Mouse (Mus musculus) heart, adult 8-10 months (tissue): ENCODE data around the gene Antxr1. TPM values are rescaled to one million over a fixed set of nuclear protein-coding genes. Genes with fewer than 3 reads are reported as not detected.

Experiments used
- DNase-seq: peaks from one replicate; pipeline ENCODE4 v3.0.0; 2022; ENCODE audit warnings: low spot score
- total RNA-seq, 4 experiments: library from RNA; stranded (reverse); gene quantifications; 2 replicates each; pipeline ENCODE4 v1.2.4; 2022

Antxr1 gene
- total RNA-seq, 4 experiments from 2014 or later: 5.6 to 6.6 (median 6.0) TPM

DNA sequence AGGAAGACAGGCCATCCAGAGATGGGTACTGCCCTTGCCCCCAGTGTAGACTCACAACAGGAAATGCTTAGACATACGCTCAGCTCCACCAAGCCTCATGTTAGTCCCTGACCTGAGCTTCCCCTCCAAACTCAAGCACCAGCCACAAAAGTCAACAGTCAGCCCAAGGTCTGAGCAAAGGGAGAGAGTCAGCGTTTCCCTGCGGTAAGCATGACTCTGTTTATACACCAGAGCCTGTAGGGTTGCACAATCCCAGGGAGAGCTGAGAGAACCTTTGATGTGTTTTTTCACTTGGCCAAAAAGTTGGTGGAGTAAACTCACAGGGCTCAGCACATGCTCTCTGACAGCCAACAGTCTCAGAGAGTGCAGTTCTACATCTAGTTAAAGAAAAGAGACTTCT lies 145.9 kb downstream of the Antxr1 start:
- DNase-seq: no peak

DNA sequence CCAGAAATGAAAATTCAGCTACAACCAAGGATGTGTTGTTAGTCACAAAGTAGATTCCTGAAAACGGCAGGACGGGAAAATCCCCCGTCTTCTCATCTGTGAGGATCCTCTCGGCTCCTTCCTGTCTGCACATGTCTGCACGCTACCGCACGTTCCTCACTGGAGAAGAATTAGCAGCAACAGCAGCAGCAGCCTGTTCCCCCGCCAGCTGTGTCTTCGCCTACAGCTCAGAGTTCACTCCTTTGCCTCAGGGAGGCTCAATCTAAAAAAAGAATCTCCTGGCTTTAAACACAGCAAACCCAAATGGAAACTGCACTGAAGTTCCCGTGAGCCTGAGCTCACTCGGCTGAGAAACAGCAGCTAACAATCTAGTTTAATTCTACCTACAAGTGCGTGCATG lies 148.6 kb downstream of the Antxr1 start:
- peak; percentile 32 for DNase-seq

DNA sequence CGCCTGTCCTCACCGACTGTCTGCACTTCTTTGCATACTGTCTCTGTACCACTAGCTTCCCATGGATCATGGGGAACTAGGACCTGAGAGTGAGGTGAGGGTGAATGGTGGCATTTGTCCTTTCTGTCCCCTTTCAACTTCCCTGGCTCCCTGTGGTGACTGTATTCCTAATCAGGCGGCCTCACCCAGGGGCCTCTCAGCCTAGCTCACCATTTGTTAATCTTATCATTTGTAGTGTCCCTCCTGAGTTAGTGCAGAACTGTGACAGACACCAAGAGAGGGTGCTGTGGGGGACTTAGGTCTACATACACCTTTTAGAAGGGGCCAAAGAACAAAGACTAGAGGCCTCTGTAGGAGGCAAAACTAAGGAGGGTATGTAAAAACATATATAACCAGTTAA lies 151.2 kb downstream of the Antxr1 start:
- no peak for DNase-seq

DNA sequence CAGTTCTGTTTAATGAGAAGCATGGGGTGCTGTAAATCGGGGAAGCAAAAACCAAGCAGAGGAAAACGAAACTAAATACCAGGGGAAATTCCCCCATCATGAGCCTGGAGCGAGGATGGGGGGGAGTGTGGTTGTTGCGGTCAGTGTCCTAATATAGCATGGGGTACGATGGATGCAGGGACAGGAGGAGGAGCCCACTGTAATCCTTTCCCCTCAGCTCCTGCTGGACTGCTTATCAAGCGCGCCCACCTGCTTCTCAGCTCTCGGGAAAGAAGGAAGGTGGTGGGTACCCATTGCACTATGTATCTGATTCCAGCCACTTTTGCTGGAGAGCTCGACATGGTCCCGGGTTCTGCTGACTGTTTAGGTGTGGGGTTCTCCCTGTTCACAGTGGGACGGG lies 151.6 kb downstream of the Antxr1 start:
- DNase-seq: no peak

DNA sequence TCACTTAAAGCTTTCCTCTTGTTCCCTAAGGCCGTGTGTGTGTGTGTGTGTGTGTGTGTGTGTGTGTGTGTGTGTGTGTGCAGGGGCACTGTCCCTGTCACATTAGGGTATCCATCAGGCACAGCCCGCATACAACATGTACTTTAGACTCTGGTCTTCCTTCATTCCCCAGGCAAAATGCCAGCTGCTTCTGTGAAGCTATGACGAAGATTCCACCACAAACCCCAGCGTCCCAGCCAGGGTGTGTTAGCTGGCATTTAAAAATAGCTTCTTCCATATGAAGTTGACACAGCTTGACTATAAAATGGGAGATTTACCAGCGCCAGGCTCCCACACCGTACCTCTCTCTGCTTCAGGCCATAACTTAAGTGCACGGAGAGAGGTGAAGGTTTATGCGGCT lies 152.5 kb downstream of the Antxr1 start:
- peak; percentile 49 for DNase-seq

DNA sequence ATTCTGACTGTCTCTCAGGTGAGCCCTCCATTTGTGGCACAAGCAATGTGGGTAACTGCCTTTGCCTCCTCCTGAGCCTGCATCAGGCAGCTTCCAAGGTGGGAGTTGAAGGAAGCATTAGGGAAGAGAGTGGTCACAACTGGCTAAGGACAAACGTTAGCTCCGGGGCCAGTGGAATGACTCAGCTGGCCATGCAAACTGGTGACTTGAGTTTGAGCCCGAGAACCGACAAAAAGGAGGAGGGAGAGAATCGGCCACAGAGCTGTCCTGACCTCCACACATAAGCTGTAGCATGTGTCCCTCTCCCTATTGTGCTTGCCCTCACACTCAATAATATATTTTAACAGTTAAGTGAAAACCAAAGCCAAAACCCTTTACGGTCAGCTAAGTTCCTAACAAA lies 152.9 kb downstream of the Antxr1 start:
- DNase-seq: no peak

DNA sequence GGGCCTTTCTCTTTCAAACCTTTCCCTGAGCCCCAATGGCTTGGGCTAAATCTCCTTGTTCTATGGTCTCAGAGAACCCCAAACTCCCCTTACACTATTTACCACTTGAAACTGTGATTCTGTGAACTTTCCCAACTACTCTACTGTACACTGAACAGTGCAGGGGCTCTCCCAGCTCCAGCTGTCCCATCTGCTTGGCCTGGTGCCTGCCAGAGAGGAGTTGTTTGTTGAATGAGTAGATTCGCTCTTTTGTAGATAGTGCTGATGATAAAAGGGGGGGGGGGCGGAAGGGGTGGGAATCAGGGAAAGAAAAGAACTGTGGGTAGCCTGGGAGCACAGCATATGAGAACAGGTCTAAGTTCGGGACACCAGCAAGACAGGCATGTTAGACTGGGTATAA lies 164.2 kb downstream of the Antxr1 start:
- no peak for DNase-seq

DNA sequence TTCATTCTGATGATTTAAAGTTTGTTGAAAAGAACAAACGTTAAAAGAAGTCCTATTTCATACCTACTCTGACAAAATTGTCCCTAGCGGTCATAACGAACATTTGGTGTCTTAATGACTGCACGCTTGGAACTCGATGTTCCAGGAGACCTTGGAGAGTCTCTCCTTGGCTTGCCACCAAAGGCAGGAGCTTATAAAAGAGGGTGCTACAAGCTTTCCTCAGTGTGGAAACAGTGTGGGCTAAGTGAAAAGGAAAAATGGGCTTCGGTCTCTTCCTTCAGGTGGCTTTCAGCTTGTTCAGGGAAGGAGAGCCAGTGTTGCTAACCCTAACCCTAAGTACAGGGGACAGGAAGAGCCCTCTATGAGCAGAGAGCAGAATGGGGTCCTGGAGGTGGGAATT lies 164.7 kb downstream of the Antxr1 start:
- DNase-seq: no peak

DNA sequence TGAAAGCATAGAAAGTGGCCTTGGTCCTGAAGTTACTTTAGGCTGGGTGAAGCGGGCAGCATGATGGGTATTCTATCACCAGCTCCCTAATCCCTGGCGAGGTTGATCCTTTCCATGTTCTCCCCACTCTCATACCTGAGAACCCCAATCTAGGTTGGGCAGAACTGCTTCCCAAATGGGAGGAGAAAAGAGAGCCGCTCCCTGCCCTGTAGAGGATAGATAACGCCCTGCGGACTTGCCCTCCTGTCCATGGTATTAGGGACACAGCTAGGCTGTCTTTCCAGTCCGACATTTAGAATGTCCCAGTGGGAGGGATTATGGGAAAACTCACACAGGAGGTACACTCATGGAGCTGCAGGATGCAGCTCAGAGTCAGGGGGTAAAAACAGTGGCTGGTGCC lies 165.3 kb downstream of the Antxr1 start:
- no peak for DNase-seq

DNA sequence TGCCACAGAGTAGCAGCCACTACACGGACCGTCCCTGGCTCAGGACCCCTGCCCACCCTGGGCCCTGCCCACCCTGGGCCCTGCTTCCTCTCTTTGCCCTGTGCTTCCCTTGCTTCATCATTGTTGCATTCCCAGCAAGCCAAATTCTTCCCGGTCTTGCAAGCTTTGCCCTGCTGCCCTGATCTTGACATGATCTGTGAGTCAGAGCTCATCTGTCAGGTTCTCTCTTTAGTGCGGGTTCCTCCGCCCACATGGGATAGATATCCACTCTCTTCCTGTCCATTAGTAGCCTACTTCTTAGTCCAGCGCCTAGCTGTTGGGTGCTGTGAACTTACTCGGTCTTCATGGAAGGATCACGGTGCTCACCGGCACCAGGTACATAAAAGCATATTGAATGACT lies 167.6 kb downstream of the Antxr1 start:
- no peak for DNase-seq

DNA sequence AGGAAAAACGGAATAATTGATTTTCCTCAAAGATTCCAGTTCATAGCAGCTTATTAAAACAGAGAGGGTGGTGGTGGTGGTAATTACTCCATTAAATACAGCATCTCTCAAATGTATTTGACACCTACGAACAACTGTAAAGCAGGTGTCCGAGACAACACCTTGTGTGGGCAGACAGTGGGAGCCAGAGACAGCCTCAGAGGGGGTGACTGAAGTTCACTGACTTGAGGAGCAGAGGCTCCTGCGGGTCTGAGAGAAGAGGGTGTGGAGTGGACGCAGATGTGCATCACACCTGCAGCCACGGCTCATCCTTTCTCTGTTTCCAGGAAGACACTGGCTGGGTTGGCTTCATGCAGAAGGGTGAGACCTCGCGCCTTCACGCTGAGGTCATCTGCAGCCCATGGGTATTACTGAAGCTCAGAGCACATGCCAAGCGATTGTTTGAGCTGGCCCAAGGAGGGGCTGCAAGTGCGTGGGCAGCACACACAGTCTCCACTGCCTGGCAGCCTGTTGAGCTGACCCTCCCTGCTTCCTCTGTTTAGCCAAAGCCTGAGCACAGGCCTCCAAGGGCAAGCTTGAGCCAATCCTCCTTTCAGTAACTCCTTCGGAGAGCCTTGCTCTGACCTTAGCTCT lies 168.8 kb downstream of the Antxr1 start:
- no peak for DNase-seq

DNA sequence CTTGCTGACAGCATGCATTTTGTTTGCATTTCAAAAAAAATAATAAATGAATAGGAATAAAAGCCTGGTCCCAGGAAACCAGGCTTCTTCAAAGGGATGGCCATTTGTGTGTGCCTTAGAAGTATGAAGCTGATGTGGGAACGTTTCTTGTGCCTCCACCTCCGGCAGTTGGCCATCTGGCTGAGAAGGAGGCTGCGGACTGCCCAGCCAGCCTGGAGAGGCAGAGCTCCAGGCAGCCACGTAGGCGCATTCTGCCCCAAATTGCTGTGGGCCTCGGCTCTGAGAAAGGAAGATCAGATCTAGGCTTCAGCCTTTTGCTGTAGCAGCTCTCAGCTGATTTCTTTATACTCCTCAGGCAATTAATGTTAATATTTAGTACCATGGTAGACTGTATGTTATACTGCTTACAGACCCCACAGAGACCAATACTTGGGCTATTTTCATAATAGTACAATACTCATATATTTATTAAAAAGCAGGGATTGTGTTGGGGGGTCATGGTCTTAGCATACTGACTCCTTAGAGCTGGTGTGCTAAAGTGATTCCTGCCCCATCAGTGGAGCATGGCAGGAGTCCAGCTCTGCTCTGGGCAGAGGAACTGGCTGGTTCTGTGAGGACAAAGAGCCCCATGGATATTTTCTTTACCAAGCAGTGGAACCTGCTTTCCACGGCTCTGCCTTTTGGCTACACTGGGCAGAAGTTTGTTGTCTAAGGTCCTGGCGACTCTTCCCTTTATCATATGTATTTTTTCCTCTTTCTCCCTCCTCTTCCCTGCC lies 169.9 kb downstream of the Antxr1 start:
- no peak for DNase-seq

DNA sequence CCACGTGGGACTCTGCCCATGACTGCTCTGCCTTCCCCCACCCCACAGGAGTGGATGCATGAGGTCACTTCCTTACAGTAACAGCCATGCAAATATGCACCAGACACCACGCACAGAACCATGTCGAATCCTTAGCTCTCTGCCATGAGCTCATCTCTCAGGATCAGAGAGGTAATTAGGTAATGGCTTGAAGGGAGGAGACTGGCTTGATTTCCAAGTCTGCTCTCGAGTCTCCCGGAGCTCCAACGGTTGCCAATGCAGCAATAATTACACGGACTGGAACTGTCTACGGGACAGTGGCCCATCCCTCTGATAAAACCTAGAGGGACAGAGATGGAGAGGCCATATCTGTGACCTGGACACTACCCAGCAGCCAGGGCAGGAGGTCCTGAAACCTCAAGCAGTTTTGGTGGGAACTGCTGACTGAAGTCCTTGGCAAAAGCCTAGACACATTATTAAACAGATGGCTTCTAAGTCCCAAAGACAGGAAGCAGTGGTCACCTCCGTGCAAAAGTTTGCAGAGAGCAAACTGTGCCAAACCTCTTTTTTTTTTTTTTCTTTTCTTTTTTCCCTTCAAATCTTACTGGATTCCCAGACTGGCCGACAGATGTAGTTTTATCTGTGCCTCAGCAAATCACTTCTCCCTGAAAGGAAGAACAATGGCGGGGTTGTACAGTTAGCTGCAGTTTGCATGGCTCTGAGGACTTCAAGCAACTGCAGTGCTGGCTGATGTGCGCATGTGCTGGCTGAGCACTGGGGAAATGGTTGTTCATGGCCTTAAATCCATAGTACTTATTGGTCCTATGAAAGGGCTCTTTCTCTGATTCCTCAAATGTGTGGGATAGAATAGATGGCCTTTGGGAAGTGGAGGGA lies 174.0 kb downstream of the Antxr1 start:
- DNase-seq: no peak

DNA sequence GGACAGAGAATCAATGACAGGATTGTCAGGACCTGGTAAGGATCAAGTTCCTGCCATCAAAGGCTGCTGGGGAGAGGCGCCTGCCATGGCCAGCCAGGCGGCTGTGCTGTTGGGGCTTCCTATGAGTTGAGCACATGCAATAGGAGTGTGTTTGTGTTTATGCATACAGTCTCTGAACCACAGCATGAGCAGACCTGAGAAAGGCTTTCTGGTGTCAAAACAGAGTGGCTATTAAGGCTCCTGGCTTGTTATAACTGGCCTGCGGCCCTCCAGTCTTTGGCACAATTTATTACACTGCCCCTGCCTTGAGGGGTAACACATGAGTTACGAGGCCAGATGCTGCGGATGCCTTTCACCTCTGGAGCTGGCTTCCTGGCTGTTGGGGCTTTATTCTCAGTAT lies 175.4 kb downstream of the Antxr1 start:
- DNase-seq: no peak

DNA sequence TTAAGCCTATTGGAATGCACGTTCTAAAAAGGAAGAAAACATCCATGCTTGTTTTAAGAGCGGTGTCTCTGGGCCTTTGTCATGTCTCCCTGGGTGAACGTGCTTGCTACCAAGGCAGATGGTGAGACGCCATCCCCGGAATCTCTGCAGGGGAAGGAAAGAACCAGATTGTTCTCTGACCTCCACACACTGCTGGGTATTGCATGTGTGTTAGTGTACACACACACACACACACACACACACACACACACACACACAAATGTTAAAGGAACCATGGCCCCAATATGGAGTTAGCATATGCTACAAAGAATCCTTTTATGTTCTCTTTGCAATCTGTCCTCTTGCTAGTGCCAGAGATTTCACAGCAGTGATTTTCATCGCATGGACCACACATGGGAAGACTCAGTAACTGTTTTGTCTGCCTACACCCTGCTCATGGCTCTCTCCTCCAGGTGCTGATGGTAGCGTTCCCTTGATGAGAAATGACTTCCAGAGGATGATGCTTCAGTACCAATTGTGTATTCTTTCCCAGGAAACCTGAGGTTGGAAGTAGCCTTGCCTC lies 177.5 kb downstream of the Antxr1 start:
- DNase-seq: no peak

DNA sequence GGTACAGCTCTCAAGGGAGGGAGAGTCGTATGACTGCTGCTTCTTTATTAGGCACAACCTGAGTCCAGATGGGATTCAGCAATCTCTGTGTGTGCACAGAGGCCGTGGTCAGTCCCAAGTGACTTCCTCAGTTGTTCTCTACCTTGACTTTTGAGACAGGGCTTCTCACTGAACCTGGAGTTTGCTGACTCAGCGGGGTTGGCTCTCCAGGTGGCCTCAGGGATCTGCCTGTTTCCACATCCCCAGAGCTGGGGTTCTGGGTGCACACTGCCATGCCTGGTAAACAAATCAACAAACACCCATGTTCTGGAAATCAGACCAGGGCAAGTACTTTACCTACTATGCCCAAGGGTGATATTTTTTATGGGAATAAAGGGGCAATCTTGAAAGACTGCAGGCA lies 181.8 kb downstream of the Antxr1 start:
- DNase-seq: no peak

DNA sequence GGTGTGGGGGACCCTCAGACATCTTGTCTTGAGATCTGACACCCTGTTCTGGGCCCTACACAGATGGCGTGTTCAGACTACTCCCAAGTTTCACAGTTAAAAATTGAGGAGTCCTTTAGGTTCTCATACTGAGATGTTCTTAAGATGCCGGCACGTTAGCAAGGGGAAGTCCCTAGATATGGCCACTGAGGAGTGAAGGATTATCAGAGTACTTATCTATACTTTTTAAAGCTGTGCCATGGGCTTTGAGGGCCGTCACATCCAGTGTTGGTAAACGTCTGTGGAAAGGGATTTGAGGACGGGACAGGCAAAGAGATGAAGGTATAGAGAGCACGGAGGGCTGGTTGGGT lies 182.4 kb downstream of the Antxr1 start:
- DNase-seq: no peak

DNA sequence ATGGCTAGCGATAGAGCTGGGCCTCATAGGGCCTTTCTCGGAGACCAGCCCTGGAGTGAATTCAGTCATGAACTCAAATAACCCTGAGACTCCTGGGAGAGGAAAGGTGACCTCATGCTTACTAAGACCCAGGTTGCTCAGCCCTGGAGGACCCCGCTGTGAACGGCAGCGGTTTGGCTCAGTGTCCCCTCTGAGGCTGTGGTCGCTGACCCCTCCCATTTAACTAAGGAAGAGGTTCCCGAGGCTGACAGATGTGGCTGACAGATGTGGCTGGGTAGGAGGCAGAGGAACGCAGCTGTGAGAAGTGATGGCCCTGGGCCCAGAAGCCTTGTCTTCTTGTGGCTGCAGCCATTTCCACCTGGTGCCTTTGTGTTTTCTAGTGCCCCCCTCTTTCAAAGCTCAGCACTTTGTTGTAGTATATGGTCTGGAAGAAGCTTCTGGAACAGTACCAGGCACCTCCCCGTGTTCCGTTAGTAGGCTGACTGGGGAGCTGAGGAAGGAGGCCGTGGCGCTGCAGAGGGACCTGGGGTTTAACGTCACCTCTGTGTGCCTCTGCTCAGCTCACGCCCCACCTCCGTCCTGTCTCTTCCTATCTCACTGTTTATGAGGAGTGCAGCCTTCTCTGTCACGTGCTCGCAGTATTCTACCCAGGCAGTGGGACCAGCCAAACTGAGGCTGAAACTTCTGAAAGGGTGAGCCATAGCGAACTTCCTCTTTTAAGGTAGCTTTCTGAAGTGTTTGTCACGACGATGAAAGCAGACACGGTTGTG lies 183.0 kb downstream of the Antxr1 start:
- DNase-seq: peak; percentile 36

DNA sequence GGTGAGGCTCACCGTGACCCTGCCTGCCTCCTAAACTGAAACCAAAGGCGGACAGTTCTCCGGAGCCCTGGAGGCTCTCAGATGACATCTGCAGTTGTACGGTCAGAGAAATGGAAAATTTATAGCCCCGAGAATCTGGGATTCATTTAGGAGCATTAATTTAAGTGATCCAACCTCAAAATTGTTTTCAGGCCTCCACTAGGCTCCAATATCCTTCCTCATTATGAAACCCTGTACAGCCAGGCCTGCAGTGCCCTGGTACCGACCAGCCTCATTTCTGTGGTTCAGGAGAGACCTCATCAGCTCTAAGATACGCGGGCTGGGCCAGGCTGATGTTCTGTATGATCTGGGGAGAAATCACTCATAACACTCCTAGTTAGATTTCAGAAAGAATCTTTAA lies 184.2 kb downstream of the Antxr1 start:
- no peak for DNase-seq

DNA sequence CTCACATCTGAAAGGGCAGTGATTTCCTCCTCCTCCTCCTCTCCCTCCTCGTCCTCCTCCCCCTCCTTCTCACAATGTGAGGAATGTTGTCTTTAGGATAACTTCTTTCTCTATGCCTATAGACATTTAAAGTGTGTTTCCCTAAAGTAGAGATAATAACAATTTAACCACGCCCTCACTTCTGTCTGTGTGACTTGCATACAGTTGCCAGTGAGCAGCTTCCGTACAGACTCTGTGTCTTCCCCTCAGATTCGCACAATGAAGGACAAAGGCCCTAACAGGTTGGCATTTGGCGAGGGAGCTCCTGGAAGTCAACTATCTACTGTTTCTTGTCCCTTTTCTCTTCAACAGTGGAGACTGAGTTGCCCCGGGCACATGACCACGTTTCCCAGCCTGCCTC lies 185.2 kb downstream of the Antxr1 start:
- no peak for DNase-seq

DNA sequence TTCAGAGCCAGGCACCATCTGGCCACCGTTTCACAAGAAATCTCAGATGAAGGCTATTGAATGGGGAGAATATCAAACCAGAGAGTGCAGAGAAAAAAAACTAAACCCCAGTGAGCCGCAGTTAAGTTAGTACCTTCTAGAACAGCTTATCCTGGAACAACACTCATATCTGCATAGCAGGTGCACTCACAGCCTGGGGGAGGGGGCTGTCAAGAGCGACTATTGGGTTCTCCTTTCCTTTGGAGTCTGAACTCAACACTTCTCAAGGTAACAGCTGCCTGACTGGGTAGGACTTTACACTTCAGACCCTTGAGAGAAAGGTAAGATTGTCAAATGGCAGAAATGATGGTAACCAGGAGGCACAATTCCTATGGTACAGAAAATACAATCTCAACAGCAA lies 187.7 kb downstream of the Antxr1 start:
- DNase-seq: no peak

DNA sequence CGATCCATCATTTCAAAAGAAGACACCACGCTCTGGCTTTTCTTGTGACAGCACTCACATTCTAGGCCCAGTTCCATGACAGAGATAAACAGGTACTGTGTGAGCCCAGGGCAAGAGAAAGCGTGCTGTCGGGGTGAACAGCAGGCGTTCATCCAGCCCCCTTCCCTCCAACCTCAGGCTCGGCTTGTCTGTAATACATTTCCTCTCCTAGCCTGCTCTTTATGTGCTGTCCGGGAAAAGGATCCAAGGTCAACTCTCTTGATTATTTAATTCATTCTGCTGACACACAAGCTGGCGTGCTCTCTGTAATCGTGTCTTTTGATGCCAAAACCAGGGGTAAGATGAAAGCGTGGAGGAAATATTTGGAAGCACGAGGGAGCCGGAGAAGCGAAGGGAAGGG lies 192.0 kb downstream of the Antxr1 start:
- no peak for DNase-seq
